Mouse (Mus musculus) stomach, embryonic 16.5 days (tissue): ENCODE data around the gene Nudt17. TPM values are rescaled to one million over a fixed set of nuclear protein-coding genes. Genes with fewer than 3 reads are reported as not detected.
"Not testable (repeated sequence)": the region's sequence is repeated elsewhere in the genome, so short reads cannot be mapped to it uniquely, and the experiment has no call there.

ENCODE experiments used
- ATAC-seq: fragments of 200-750 bp; cut with Nextera tagmentation; 2 replicates; pipeline ENCODE4 v1.8.0; 2017; ENCODE audit warnings: moderate number of reproducible peaks, moderate TSS enrichment; ENCODE audit not compliant: insufficient read depth, low FRiP score
- H3K27ac ChIP-seq: fragments of 300-500 bp; sonication (generic); 2 replicates; pipeline ENCODE4 v1.5.1; 2014; ENCODE audit warnings: low read length
- H3K27me3 ChIP-seq: fragments of 300-500 bp; sonication (generic); 2 replicates; pipeline ENCODE4 v1.6.1; 2014; ENCODE audit warnings: low read length, control low read depth, mixed read lengths; ENCODE audit not compliant: control insufficient read depth, insufficient read depth
- H3K36me3 ChIP-seq: fragments of 300-500 bp; sonication (generic); 2 replicates; pipeline ENCODE4 v1.6.1; 2014; ENCODE audit warnings: low read length; ENCODE audit not compliant: control insufficient read depth, insufficient read depth
- H3K4me1 ChIP-seq: fragments of 300-500 bp; sonication (generic); 2 replicates; pipeline ENCODE4 v1.6.1; 2014; ENCODE audit warnings: low read length, control low read depth, mixed read lengths; ENCODE audit not compliant: control insufficient read depth, insufficient read depth
- H3K4me2 ChIP-seq: fragments of 300-500 bp; sonication (generic); 2 replicates; pipeline ENCODE4 v1.6.1; 2014; ENCODE audit warnings: low read depth, low read length, mixed read lengths
- H3K4me3 ChIP-seq: fragments of 300-500 bp; sonication (generic); replicated peaks from 2 replicates; pipeline ENCODE4 v1.5.1; 2014; ENCODE audit warnings: mild to moderate bottlenecking, low read length
- H3K9ac ChIP-seq: fragments of 300-500 bp; sonication (generic); 2 replicates; pipeline ENCODE4 v1.6.1; 2014; ENCODE audit warnings: low read length
- H3K9me3 ChIP-seq: fragments of 300-500 bp; sonication (generic); replicated peaks from 2 replicates; pipeline ENCODE4 v1.6.1; 2016; ENCODE audit warnings: low read length, control low read depth; ENCODE audit not compliant: control insufficient read depth
- WGBS: fragments of 180-500 bp; shearing (Covaris S2); extraction: QIAGEN DNeasy Blood & Tissue Kit; methylation state at CpG from one replicate; pipeline ENCODE4 v1.1.7; 2014; 5-methylcytosine and 5-hydroxymethylcytosine counted together
- polyA plus RNA-seq: library from polyadenylated mRNA; unstranded; fragments of >200 nt; fragmentation: Nextera tagmentation; extraction: Ambion mirVana; gene quantifications from 2 replicates; pipeline ENCODE4 v1.2.1, GENCODE M21; 2015

Gene Nudt17
- polyA plus RNA-seq, 1 experiment from 2014 or later: 7.0 TPM

- 93% methylated on average over 5 of the region's 5 CpGs for WGBS
- no peak overlapping the region for H3K4me3 ChIP-seq
- no peaks in the 10 kb centered on the region for H3K9me3 ChIP-seq
- no peak for ATAC-seq
- no peak overlapping the region for H3K9ac ChIP-seq
- no peak overlapping the region for H3K27ac ChIP-seq
- H3K36me3 ChIP-seq: no peaks in the 10 kb centered on the region
- H3K4me1 ChIP-seq: peaks cover 12% of the 10 kb centered on the region
- no peaks in the 10 kb centered on the region for H3K27me3 ChIP-seq
- H3K4me2 ChIP-seq: no peak overlapping the region
Measured at GRCm38 (mm10) chr3:96668424-96669067, 39.8 kb downstream of the Nudt17 start.

GRCm38 (mm10) chr3:96667316-96667715, 41.0 kb downstream of the Nudt17 start:
- Histone ChIP-seq H3K9me3 (no peaks in the 10 kb centered on the region), H3K9ac (no peak overlapping the region), H3K4me2 (no peak overlapping the region), H3K27ac (no peak overlapping the region), H3K4me1 (peaks cover 12% of the 10 kb centered on the region), H3K36me3 (no peaks in the 10 kb centered on the region), H3K4me3 (no peak overlapping the region), H3K27me3 (no peaks in the 10 kb centered on the region)
- no peak for ATAC-seq
- 35% methylated on average over 1 of the region's 1 CpGs for WGBS

GRCm38 (mm10) chr3:96666916-96667315, 41.4 kb downstream of the Nudt17 start:
- Histone ChIP-seq H3K9ac (no peak overlapping the region), H3K27ac (no peak overlapping the region), H3K4me2 (no peak overlapping the region), H3K4me3 (no peak overlapping the region), H3K9me3 (no peaks in the 10 kb centered on the region), H3K4me1 (peaks cover 12% of the 10 kb centered on the region), H3K27me3 (no peaks in the 10 kb centered on the region), H3K36me3 (no peaks in the 10 kb centered on the region)
- 93% methylated on average over 5 of the region's 5 CpGs for WGBS
- no peak for ATAC-seq

DNA sequence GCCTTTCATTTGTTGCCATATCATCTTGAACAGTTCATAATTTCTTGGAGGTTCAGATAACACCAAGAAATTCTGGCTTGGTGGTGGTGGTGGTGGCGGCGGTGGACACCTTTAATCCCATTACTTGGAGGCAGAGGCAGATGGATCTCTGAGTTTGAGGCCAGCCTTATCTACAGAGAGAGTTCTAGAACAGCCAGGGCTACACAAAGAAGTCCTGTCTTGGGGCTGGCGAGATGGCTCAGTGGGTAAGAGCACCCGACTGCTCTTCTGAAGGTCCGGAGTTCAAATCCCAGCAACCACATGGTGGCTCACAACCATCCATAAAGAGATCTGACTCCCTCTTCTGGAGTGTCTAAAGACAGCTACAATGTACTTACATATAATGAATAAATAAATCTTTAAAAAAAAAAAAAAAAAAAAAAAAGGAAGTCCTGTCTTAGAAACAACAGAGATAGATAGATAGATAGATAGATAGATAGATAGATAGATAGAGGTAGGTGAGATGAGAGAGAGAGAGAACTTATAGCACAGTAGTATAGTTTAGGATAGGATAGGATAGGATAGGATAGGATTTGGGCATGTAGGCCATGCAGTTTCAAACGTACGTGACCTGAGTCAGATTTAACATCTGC, 42.5 kb downstream of the Nudt17 start:
- ATAC-seq, H3K9me3 ChIP-seq, H3K4me3 ChIP-seq, H3K4me2 ChIP-seq, H3K27ac ChIP-seq, H3K27me3 ChIP-seq, H3K36me3 ChIP-seq, H3K9ac ChIP-seq: not testable (repeated sequence)
- H3K4me1 ChIP-seq: peaks cover 12% of the 10 kb centered on the region
- WGBS: 90% methylated on average over 7 of the region's 7 CpGs

DNA sequence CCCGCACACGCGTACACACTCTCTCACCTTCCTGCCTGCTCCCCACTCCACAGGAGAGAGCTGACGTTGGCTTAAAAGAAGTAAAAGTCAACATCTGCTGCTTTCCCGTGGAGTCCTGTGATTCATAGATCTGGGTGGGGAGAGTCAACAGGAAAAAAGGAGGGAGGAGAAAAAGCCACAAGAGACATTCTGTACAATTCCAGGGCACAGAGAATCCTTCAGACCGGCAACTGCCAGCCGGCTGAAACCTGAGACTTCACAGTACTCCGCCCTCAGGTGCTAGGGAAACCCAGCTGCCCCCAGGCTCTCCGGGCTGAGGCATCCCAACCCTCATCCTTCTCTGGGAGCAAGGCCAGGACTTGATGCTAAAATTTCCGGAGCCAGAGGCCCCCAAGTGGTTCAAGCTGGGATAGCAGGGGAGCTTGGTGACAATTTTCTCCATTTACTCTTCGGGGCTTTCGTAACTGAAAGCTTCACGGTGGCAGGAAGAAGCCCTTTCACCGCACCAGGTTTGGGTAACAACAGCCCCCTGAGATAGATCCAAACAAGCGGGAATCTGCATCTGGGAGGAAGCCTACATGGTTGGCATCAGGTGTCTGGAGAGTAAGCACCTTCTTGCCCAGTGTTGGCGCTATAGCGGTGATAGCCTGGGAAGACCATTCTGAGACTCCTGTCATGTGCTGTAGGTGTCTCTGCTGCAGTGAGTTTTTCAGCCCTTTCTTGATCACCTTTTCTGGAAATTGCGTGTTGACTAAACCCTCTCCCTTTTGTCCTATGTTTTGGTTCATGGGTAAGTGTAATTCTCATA, 44.7 kb downstream of the Nudt17 start:
- peak overlapping the region; percentile 80 for H3K27ac ChIP-seq
- H3K4me3 ChIP-seq: peak overlapping the region; percentile 41
- peak overlapping the region; percentile 58 for H3K9ac ChIP-seq
- no peaks in the 10 kb centered on the region for H3K27me3 ChIP-seq
- peaks cover 7% of the 10 kb centered on the region for H3K4me1 ChIP-seq
- 5% methylated on average over 17 of the region's 18 CpGs for WGBS
- no peaks in the 10 kb centered on the region for H3K9me3 ChIP-seq
- H3K36me3 ChIP-seq: no peaks in the 10 kb centered on the region
- ATAC-seq: peak; percentile 89
- H3K4me2 ChIP-seq: peak overlapping the region; percentile 70

DNA sequence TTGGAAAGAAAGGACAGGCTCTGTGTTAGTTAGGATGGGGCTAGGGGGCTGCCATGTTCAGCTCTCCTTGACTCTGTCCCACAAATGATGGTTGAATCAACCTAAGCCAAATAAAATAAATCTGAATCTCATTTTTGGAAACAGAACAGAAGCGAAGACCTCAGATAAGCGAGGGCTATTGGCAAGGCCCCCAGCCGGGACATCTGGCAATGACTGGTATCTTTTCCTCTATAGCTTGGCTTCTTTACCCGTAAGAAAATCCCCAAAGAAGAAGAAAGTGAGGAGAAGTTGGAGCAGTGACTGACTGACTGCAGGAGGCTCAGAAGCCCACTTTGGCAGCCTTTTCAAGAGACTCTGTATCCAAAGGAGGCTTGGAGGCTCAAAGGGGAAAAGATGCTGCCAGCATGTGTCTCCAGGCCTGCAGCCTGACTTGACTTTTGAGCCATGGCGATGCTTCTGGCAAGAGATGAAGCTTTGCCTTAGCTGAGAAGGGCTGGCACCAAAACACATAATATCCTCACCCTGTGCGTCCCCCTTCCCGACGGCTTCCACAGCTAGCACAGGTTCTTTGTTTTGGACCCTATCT, 45.5 kb downstream of the Nudt17 start:
- Histone ChIP-seq H3K9ac (no peak overlapping the region), H3K4me3 (no peak overlapping the region), H3K27me3 (no peaks in the 10 kb centered on the region), H3K27ac (peak overlapping the region; percentile 80), H3K9me3 (no peaks in the 10 kb centered on the region), H3K4me1 (peaks cover 7% of the 10 kb centered on the region), H3K4me2 (peak overlapping the region; percentile 70; the same call in 1 of the 2 replicates), H3K36me3 (no peaks in the 10 kb centered on the region)
- ATAC-seq: no peak
- 44% methylated on average over 8 of the region's 8 CpGs for WGBS

DNA sequence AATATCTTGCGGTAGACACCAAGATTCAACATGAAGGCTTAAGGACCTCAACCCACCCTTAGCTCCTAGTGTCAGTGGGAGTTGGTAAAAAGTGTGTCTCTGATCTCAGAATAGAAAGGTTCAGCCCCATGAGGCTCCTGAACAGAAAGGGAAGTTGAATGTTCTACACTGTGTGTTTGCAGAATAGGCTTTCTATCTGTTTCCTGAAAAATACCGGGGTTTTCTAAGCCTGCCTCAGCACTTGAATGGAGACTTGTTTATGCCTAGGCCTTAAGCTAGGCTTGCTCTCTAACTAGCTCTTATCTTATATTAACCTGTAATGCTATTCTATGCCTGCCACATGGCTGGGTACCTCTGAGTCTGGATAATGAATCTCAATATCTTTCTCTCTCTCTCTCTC, 47.5 kb downstream of the Nudt17 start:
- no peaks in the 10 kb centered on the region for H3K27me3 ChIP-seq
- no peaks in the 10 kb centered on the region for H3K36me3 ChIP-seq
- no peak overlapping the region for H3K4me3 ChIP-seq
- 79% methylated on average over 2 of the region's 2 CpGs for WGBS
- no peak for ATAC-seq
- H3K9me3 ChIP-seq: no peaks in the 10 kb centered on the region
- H3K4me1 ChIP-seq: peaks cover 7% of the 10 kb centered on the region
- no peak overlapping the region for H3K4me2 ChIP-seq
- no peak overlapping the region for H3K27ac ChIP-seq
- no peak overlapping the region for H3K9ac ChIP-seq
